Mouse (Mus musculus) retina, postnatal 1 day (tissue): ENCODE results near the gene Cnga4.
"Not testable (repeated sequence)": the region's sequence is repeated elsewhere in the genome, so short reads cannot be mapped to it uniquely, and the experiment has no call there.

Experiments used
- DNase-seq: peaks from one replicate; pipeline ENCODE4 v3.0.0-alpha.2; 2012

Gene Cnga4

GRCm38 (mm10) chr7:105416529-105416928, 12.2 kb downstream of the Cnga4 start:
- DNase-seq = no peak

GRCm38 (mm10) chr7:105418106-105418505, 13.7 kb downstream of the Cnga4 start:
- DNase-seq = no peak

- no peak for DNase-seq
These were observed 16.5 kb downstream of the Cnga4 start for GRCm38 (mm10) chr7:105420903-105421302.

- DNase-seq = peak; percentile 53
These were observed 20.0 kb downstream of the Cnga4 start for GRCm38 (mm10) chr7:105424368-105424767.

- DNase-seq = peak; percentile 59
These were observed 21.2 kb downstream of the Cnga4 start, which contains the start of gene Cckbr for GRCm38 (mm10) chr7:105425424-105426043. TSS of gene Cckbr (plus strand) at chr7:105425731.

- no peak for DNase-seq
These were observed 21.7 kb downstream of the Cnga4 start for GRCm38 (mm10) chr7:105426051-105426450.

GRCm38 (mm10) chr7:105432058-105432457, 27.7 kb downstream of the Cnga4 start:
- DNase-seq = no peak

- DNase-seq = no peak
These were observed 29.5 kb downstream of the Cnga4 start for GRCm38 (mm10) chr7:105433859-105434258.

GRCm38 (mm10) chr7:105434798-105435197, 30.4 kb downstream of the Cnga4 start:
- no peak for DNase-seq

- no peak for DNase-seq
These were observed 33.8 kb downstream of the Cnga4 start for GRCm38 (mm10) chr7:105437979-105438772.

- no peak for DNase-seq
These were observed 37.1 kb downstream of the Cnga4 start for GRCm38 (mm10) chr7:105441426-105441825.

GRCm38 (mm10) chr7:105445076-105445475, 40.7 kb downstream of the Cnga4 start:
- DNase-seq = no peak

- DNase-seq = not testable (repeated sequence)
These were observed 49.0 kb downstream of the Cnga4 start for GRCm38 (mm10) chr7:105453345-105453744.
